Mouse (Mus musculus): ENCODE measurements around the gene Gm2042. TPM values are rescaled to one million over a fixed set of nuclear protein-coding genes. Genes with fewer than 3 reads are reported as not detected.
"Not testable (repeated sequence)": the region's sequence is repeated elsewhere in the genome, so short reads cannot be mapped to it uniquely, and the experiment has no call there.

The Gm2042 gene
- total RNA-seq (2018; cell fraction: chromatin; rRNA removed) = not detected
- total RNA-seq (2018; cell fraction: cytosol; rRNA removed) = not detected
- total RNA-seq (2018; cell fraction: nucleus; rRNA removed) = not detected
- polyA plus RNA-seq (2018) = not detected in 3 replicates

DNA sequence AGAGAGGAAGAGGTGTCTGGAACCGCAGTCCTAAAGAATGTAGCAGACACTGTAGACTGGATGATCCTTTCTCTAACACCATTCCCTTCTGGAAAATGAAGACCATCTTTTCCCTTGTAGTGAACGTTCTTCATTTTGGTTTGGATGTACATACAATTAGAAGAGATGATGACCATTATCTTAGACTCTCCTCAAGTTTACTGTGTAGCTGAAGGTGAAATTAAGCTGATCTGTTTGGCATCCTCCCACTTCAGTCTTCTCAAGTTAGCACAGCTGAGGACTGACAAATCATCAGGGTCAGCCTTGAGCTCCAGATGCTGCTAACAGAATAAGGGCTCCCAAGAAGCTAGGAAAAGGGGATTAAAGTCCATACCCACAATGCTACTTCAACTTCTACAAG, at the start of gene Gm2042:
Gene Gm2042, plus strand, starts transcription at position 301 of the 400 bp plus-strand sequence.
- H3K79me2 ChIP-seq (ENCODE audit: inconsistent target); H3K36me3 ChIP-seq (ENCODE audit: inconsistent target); H3K4me3 ChIP-seq (ENCODE audit: inconsistent target); H3K27ac ChIP-seq: not testable (repeated sequence)
- no CpG with 5 or more reads among the region's 2 CpGs for WGBS (ENCODE audit: missing documents)

DNA sequence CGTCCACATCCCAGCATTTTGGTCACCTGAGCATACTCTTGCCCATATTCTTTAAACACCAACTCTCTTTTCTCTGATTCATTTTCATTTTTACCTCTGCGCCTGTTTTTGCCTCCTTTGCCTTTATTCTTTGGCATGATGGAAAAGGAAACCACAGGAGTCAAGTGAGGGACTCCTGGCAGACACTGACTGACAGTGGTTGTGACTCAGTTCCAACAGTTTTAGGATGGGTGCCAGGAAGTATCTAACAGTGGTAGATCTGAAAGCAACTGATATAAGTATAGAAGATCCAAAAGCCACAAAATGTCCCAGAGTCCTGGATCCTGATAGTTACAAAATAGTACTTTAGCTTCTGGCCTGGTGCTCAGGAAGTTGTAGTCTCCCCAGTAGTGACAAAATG, 34.2 kb upstream of the Gm2042 start, which contains the start of gene Gm2035:
Gene Gm2035, minus strand, starts transcription at position 137 of the 400 bp plus-strand sequence.
- H3K4me3 ChIP-seq (ENCODE audit: inconsistent target); H3K36me3 ChIP-seq (ENCODE audit: inconsistent target); H3K79me2 ChIP-seq (ENCODE audit: inconsistent target); H3K27ac ChIP-seq: not testable (repeated sequence)
- 100% methylated on average over 1 of the region's 2 CpGs for WGBS (ENCODE audit: missing documents)

DNA sequence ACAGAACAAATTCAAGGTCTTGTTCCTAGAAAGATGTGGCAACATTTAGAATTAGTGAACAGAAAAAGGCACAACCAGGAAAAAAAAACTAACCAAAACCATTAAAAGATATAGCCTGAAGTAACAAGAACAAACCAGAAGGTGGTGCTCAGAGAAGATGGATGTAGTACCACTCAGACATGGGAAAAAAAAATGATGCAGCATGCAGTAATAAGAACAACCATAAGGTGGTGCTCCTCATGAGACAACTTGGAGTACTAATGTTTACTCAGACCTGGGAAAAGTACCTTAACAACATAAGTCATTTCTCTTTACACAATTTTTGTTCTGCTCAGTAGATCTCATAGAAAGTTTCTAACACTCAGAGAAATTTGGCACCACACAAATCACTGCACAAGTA, 30.1 kb downstream of the Gm2042 start:
- not testable (repeated sequence) for H3K4me3 ChIP-seq (ENCODE audit: inconsistent target); H3K79me2 ChIP-seq (ENCODE audit: inconsistent target); H3K27ac ChIP-seq; H3K36me3 ChIP-seq (ENCODE audit: inconsistent target)

DNA sequence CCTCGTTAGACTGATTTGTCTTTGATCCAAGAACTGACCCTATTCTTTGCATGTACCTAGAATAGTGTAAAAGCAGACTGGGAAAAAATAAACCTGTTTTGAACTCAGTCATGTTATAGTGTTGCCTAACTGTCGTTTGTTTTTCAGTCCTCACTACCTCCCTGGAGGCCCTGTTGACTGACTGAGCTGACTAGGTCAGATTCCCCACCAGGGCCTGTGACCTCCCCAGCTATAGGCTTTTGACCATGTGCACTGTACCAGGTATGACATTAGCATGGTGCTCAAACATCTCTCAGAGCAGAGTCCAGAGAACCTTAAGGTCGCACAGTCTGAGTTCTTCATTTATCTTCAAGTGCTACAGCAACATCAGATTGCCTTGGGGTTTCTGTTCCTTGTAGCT, 50.2 kb downstream of the Gm2042 start:
- WGBS (ENCODE audit: missing documents) = 78% methylated on average over 2 of the region's 3 CpGs
- H3K4me3 ChIP-seq (ENCODE audit: inconsistent target); H3K27ac ChIP-seq; H3K36me3 ChIP-seq (ENCODE audit: inconsistent target); H3K79me2 ChIP-seq (ENCODE audit: inconsistent target): not testable (repeated sequence)

Other genes starting within 250 kb of the Gm2042 start
- not detected in 3 replicates for gene Gm21319, start 178.3 kb upstream of the Gm2042 start, polyA plus RNA-seq (2018)
- not detected in 3 replicates for gene Gm21936, start 158.6 kb upstream of the Gm2042 start, polyA plus RNA-seq (2018)
- gene BB287469, start 137.5 kb upstream of the Gm2042 start, polyA plus RNA-seq (2018) = not detected in 3 replicates
- gene Gm2001, start 111.7 kb upstream of the Gm2042 start, polyA plus RNA-seq (2018) = not detected in 3 replicates
- not detected in 3 replicates for gene Gm2016, start 80.0 kb upstream of the Gm2042 start, polyA plus RNA-seq (2018)
- gene Gm2022, start 58.7 kb upstream of the Gm2042 start, polyA plus RNA-seq (2018) = not detected in 3 replicates
- not detected in 3 replicates for gene Gm2035, start 34.2 kb upstream of the Gm2042 start, polyA plus RNA-seq (2018)
- gene Gm2075, start 57.8 kb downstream of the Gm2042 start, polyA plus RNA-seq (2018) = not detected in 3 replicates
- not detected in 3 replicates for gene Gm6803, start 64.7 kb downstream of the Gm2042 start, polyA plus RNA-seq (2018)
- not detected in 3 replicates for gene Gm2056, start 72.9 kb downstream of the Gm2042 start, polyA plus RNA-seq (2018)
- not detected in 3 replicates for gene Gm16368, start 129.6 kb downstream of the Gm2042 start, polyA plus RNA-seq (2018)
- not detected in 3 replicates for gene Gm10436, start 228.0 kb downstream of the Gm2042 start, polyA plus RNA-seq (2018)

All from macrophage (primary cell).